Mouse (Mus musculus): ENCODE measurements around the gene Ciz1.
"Not testable (repeated sequence)": the region's sequence is repeated elsewhere in the genome, so short reads cannot be mapped to it uniquely, and the experiment has no call there.

The Ciz1 gene

DNA sequence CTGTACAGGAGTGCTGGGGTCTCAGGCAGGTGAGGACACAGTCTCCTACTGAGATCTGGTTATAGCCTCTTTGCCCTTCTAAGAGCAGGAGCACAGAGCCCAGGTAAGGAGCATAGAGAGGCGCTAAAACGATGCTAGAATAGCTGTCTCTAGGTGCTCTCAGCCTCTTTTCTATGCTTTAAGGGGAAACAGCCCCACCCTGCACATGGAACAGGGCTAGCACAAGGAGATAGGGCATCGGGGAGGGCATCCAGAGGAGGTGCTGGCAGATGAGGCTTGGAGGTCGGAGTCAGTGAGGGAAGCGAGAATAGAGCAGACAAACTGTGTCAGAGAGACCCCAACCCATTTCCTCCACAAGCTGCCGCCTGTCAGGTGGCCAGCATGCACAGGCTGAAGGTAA is 5.1 kb upstream of the Ciz1 start:
- DNase-seq (ENCODE audit: low spot score): no peak

- no peak for DNase-seq (ENCODE audit: low spot score)
These were observed 3.8 kb upstream of the Ciz1 start for GRCm38 (mm10) chr2:32348311-32348710.

- DNase-seq (ENCODE audit: low spot score): no peak
These were observed 2.4 kb upstream of the Ciz1 start for GRCm38 (mm10) chr2:32349625-32350255.

DNA sequence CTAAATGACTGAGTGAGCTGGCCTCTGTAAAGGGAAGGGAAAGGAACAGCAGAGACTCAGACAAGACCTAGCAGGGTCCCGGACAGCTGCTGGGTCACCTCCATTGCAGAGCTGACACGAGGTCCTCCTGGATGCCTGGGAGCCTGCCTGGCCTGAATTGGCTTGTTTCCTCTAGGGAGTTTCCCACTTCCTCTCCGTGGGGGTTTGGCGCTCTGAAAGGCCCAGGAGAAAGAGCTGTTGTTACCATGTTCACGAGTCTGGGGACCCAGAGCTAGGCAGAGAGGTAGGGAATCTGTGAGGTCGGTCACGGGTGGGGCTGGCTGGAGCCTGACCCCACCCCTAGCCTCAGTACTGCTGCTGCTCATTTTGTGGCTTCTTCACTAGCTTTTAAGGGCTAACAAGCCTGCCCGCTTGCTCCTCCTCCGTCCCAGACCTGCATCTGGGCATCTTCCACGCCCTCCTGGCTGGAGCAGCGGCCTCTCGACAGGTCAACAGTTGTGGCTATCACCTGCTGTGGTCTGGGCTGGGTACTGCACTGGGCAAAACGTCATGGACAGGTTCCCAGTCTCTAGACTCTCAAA is 1.6 kb upstream of the Ciz1 start:
- DNase-seq (ENCODE audit: low spot score): no peak

DNA sequence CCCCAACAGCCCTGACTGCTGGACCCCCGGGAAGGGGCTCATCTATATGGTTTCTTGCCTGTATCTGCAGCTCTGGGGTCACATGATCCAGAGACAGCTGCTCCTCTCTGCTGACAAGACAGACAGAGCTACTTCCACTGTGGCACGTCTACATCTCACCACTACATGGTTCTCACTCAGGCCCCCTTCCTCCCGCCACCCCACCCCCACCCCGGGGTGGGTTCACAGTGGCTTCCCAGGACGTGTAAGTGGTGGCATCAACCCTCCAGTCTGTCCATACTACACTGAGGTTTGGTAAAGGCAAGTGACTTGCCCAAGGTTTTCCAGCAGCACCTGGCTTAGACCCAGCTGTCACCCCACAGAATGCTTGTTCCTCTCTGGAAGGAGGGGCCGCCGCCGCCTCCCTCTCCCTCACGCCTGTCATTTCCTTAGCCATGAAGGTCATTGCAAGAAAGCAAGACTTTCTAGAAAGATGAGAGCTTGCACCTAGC is 611 bp upstream of the Ciz1 start:
- DNase-seq (ENCODE audit: low spot score): no peak

DNA sequence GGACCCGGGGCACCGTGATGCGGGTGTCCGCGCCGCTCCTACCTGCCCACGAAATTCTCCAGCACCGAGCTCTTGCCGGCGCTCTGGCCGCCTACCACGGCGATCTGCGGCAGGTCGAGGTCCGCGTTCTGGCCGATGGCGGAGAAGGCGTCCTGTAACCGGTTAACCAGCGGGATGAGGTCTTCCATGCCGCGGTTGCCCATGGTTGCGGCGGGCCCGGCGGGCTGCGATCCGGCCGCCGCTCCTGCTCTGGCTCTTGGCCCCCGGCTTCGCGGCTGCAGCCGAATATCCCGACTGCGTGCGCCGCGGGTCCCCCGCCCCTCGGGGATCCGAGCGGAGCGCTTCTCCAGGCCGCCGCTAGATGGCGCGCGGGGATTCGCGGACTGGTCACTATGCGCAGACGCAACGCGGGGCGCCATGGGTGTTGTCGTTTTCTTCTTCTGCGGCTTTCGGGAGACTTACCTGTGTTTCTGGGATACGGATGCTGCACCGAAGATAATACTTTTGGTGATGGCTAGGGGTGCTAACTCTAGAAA is 948 bp downstream of the Ciz1 start, which contains the start of gene Dnm1:
TSS of gene Dnm1 (minus strand) at position 332 of the 536 bp plus-strand sequence.
- peak; percentile 88 for DNase-seq (ENCODE audit: low spot score)

- no peak for DNase-seq (ENCODE audit: low spot score)
These were observed 1.7 kb downstream of the Ciz1 start for GRCm38 (mm10) chr2:32353836-32354235.

- no peak for DNase-seq (ENCODE audit: low spot score)
These were observed 2.3 kb downstream of the Ciz1 start for GRCm38 (mm10) chr2:32354336-32354895.

GRCm38 (mm10) chr2:32356216-32356615 is 4.1 kb downstream of the Ciz1 start:
- no peak for DNase-seq (ENCODE audit: low spot score)

DNA sequence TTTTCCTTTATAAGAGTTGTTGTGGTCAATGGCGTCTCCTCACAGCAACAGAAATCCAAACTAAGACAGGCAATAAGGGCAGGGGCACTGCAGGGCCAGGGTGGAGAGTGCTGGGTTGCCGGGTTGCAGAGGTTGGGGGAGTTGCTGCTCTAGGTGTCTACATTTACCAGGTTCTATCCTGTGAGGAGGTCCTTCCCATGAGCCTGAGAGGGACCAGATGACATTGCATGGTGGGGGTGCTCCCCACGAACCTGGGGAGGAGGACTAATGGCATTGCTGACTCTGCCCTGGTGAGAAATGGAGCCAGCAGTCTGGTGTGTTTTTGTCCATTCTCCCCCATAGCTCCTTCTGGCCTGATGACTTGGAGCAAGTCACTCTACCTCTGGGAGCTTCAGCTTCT is 5.6 kb downstream of the Ciz1 start:
- no peak for DNase-seq (ENCODE audit: low spot score)

DNA sequence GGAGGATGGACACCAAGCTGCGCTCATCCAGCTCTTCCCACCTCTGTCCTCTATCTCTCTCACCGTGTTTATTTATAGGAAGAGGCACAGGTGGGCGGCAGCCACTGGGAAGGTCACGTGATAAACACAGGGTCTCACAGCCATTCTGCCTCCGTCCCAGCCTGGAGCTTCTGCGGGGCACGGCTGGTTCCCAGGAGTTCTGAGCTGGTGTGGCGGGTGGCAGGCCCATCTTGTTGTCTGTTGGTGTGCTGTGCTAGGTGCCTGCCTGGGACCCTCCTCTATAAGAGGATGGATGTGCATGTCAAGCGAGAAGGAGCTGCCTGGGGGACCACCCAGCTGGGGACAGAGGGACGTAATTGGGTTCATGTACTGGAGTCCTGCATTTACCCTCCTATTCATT is 6.3 kb downstream of the Ciz1 start:
- DNase-seq (ENCODE audit: low spot score): no peak

DNA sequence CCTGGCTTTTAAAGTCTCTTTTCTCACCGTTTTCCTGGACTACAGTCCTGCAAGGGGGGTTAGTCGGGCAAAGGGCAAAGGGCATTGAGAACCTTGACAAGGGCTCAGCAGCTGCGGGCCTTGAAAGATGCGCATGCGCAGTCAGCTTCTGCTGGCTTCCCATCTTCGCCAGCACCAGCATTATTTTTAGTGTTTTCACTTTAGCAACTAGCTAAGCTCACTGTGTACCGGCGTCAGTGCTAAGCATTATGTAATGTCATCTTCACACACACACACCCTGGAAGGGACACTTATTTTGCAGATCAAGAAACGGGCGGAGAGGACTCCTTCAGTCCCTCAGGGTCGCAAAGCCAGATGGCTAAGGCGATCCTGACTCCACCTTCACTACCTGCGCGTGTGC is 8.6 kb downstream of the Ciz1 start:
- DNase-seq (ENCODE audit: low spot score): no peak

GRCm38 (mm10) chr2:32361437-32361836 is 9.3 kb downstream of the Ciz1 start:
- DNase-seq (ENCODE audit: low spot score): no peak

DNA sequence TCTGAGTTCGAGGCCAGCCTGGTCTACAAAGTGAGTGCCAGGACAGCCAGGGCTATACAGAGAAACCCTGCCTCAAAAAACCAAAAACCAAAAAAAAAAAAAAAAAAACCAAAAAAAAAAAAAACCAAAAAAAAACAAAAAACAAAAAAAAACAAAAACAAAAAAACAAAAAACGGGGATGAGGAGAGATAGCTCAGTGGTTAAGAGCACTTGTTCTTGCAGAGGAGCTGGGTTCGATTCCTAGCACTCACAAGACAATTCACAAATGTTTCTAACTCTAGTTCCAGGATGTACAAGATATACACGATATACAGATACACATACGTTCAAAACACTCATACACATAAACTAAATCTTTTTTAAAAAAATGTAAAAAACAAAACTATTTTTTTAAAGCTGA is 10.1 kb downstream of the Ciz1 start:
- DNase-seq (ENCODE audit: low spot score): not testable (repeated sequence)

DNA sequence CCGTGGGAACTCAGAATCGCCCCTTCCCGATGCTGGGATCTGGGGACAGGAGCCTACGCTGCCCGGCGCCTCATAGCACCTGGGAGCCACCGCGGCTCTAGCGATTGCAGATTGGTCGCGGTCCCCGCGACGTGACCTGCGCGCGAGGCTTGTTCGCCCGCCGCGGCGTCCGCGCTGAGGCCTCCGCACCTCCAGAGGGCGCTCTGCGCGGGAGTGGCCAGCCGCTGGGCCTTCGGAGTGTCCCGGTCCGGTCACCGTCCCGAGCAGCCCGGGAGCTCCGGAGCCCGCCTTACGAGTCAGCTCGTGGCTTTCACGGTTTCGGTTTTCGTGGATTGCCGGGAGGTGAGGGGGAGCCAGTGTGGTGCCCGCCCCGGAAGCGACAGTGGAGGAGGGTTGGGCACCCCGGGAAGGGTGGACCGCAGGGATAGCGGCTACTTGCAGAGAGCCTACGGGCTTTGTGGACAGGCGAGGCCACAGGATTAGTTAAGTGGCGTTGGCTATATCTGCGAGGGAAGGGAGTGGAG is 10.8 kb downstream of the Ciz1 start:
- no peak for DNase-seq (ENCODE audit: low spot score)

- no peak for DNase-seq (ENCODE audit: low spot score)
These were observed 11.4 kb downstream of the Ciz1 start for GRCm38 (mm10) chr2:32363376-32364106.

GRCm38 (mm10) chr2:32364121-32364520 is 12.0 kb downstream of the Ciz1 start:
- DNase-seq (ENCODE audit: low spot score): no peak

DNA sequence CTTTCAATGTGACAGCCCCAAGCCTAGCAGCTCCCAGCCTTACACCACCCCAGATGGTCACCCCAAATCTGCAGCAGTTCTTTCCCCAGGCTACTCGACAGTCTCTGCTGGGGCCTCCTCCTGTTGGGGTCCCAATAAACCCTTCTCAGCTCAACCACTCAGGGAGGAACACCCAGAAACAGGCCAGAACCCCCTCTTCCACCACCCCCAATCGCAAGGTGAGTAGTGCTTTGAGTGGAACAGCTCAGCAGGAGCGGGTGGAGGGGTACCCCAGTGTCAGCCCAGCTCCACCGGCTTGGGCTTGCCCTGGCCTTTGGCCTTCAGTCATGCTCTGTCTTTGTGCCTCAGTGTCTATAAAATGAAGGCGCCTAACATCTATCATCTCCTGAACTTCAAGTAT is 15.2 kb downstream of the Ciz1 start:
- DNase-seq (ENCODE audit: low spot score): no peak

DNA sequence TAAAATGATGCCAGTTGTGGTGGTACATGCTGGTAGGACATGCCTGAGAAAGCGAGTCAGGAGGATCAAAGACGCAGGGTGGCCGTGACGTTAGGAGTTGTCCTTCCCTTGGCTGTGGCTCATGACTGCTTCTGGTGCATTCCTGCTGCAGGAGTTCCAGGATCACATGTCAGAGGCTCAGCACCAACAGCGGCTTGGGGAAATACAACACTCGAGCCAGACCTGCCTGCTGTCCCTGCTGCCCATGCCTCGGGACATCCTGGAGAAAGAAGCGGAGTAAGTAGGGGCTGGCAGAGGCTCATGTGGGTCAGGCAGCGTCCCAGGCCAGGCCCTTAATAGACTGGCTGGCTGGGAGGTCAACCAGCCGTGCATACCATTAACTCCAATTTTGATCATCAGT is 22.1 kb downstream of the Ciz1 start:
- no peak for DNase-seq (ENCODE audit: low spot score)

DNA sequence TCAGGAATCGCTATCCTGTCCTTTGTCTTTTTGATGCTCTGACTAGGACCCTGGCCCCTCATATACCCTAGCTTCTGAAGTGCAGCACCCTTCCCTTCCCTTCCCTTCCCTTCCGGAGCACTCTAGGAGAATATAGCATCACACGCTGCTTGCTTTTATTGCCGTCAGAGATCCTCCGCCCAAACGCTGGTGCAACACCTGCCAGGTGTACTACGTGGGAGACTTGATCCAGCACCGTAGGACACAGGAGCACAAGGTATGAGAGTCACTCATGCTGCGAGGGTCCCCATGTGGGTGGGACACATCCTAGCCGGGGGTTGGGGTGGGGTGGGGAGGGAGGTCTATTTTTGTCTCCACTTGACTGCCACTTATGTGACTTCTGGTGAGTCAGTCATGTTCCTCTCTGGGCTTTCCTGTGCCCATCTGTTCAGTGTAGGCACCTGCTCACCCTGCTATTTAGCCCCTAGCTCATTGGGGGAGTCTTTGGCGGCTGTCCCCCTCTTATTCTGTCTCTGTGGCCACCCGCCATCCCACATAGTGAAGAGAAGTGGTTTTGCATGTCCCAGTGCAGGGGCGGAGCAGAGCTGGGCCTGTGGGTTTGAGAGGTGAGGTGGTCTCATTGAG is 23.3 kb downstream of the Ciz1 start:
- DNase-seq (ENCODE audit: low spot score): no peak

- DNase-seq (ENCODE audit: low spot score): no peak
These were observed 24.8 kb downstream of the Ciz1 start for GRCm38 (mm10) chr2:32376963-32377362.

GRCm38 (mm10) chr2:32380001-32380500 is 27.9 kb downstream of the Ciz1 start:
- no peak for DNase-seq (ENCODE audit: low spot score)

Data from layer of hippocampus, adult 9-10 months (tissue).